Mouse (Mus musculus) embryo, embryonic 11 days (tissue): ENCODE results near the gene Cfap20.

Experiments used
- DNase-seq: peaks from one replicate; pipeline ENCODE4 v3.0.0-alpha.2; 2015

Cfap20 gene

DNA sequence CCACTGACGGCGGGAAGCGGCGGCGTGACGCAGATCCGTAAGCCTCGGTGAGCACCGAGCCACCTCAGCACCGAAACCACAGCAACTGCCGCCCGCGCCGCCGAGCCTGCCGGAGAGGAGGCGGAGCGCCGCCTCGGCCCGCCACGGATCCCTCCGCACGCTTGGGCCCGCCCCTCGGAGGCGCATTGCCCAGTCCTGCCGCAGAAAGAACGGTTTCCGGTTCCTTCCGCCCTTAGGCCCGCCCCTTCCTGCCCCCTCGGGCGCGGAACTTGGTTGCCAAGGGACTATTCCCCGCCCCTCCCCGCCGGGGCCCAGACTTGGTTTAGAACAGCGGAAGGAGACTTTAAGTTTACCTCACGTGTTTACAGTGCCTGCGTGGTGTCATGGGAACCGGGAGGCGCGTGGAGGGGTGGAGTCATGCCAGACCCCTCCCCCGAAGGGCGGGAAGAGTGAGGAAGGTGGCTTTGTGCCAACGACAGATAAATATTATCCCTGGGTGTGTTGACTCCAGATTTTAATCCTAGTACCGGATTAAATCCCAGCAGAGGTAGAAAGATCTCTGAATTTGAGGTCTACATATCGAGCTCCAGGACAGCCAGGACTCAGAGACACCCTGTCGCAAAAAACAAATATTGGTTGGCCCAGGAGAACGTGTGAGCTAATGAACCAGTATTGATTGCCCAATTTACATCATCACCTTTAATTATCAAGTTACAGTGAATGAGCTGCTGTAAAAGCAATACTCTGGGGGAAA lies at the start of gene Cfap20:
TSS of gene Cfap20 (minus strand) at position 184 of the 754 bp plus-strand sequence.
- peak; percentile 100 for DNase-seq

DNA sequence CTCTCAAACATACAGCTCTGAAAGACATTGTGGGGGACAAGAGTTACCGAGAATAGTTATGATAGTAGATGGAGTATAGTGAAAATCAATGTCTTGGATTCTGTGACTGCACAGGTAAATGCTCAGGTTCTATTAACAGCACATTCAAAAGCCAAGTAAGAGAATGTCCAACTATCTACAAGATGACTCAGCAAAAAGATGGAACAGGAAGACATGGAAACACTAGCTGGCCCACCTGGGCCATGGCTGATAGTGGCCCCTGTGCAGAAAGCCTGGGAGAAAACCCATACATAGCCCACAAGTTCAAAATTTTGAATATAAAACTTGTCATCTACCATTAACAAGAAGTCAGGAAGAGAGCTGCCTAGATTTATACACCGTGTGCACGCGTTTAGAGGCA lies 35.3 kb upstream of the Cfap20 start:
- DNase-seq, result no peak

DNA sequence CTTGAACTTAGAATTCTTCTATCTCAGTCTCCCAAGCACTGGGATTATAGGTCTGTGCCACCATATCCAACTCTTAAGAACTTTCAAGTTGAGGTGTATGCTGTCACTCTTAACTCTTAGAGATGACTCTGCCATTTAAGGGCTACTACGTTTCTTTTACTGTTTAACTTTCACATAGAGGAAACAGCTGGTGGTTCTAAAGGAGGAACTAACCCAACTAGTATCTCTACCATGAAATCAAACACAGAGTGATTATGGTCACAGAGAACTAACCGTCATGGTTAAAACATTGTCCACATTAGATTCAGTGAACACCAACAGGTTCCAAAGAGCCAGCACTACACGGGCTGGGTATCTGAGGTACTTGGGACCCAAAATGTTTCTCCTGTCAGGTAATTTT lies 34.3 kb upstream of the Cfap20 start:
- DNase-seq, result no peak

DNA sequence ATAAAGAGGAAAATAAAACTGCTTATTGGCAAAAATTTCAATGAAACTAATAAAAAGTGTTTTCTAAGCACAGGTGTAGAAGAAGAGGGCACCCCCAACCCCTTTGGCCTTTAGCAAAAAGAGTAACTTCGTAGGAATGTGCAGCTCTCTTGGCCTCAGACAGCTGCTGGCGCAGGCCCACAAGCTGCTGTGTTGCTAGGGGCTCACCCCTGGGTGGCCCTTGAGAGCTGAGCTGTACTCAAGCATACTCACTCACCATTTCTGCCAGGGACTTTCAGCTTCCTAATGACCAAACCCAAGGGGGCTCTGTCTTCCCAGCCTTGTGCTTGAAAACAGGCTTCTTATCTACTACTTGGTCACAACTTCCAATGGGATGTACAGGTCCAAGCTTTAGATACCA lies 31.9 kb upstream of the Cfap20 start:
- no peak for DNase-seq

DNA sequence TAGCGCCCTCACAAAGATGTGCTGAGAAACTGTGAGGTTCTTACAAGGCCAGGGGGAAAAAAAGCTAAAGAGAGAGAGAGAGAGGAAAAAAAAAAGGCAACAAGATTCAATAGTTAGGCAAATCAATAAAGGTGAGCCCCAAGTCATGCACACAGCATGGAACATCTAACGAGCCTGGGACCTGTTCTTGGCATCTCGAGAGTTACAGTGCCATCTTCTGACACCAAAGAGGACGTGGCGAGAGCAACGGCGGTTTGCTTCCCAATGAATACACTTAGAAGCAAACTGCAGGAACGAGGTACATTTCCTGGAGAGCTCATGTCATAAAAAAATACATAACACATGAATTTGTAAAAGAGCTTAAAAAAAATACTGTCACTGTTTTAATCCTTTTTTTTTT lies 17.8 kb upstream of the Cfap20 start:
- DNase-seq, result peak; percentile 14

DNA sequence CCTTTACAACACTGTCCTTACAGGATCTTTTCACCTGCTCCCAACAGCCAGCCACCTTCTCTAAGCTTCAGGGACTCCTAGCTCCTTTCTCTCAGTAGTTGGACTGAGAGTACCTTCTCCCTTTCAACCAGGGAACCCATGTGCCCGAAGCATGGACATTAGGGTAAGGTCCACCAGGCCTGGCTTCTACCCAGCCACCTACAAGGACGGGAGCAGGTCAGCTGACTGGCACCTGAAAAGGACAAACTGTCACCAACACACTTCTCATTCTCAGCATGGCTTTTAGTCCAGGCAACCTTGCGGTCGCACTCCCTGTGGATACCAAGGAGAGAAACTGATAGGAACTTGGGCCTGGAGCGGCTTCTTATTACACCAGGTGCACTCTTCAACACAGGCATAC lies 15.6 kb upstream of the Cfap20 start:
- no peak for DNase-seq

DNA sequence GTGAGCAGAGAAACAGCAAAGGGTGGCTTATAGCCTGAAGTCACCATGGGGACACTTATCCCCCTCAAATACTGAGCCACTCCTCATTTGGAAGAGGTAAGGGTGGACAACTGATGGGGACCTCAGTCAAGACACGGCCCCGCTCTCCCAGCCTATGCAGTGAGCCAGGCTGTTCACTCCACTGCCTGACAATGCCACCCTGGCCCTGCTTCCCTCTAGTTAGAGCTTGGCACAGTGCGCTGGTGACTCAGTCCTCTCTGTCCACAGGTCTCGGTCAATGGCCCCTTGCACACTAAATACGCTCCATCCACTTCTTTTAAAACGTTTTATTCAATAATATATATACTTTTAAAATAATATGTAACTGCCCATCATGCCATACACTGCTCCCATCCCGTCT lies 13.0 kb upstream of the Cfap20 start:
- DNase-seq, result no peak

DNA sequence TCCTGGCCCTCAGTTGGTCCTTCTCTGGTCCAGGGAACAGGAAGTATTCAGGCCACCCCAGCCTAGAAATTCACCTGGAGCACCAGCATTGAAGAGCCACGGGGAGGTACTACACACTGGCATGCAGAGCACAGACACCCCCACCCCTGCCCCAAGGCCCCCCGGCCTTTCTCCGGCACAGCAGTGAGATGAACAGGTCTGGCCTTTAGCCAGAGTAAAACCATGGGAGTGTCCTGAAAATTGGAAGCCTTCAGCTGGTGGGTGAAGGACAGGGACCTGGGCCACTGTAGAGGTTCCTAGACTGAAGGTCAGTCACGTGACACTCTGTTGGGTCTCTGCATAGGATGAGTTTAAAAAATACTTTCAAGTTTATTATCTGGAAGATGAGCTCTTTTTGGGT lies 10.4 kb upstream of the Cfap20 start:
- DNase-seq, result no peak

DNA sequence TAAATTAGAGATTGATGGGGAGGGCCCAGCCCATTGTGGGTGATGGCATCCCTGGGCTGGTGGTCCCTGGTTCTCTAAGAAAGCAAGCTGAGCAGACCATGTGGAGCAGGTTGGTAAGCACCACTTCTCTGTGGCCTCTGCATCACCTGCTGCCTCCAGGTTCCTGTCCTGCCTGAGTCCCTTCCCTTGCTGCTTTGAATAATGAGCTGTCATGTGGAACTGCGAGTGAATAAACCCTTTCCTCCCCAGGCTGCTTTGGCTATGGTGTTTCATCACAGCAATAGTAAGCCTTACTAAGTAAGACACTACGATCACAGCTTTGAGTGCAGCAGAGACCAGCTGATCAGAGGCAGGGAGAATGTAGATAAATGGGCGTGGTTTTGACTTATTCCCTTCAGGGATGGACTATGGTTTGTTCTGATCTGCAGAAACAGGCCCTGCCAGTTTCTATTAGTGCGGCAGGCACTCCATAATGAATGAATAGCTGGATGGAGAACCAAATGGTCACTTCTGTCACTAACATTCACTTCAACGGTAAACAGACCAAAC lies 6.9 kb upstream of the Cfap20 start:
- DNase-seq, result no peak

DNA sequence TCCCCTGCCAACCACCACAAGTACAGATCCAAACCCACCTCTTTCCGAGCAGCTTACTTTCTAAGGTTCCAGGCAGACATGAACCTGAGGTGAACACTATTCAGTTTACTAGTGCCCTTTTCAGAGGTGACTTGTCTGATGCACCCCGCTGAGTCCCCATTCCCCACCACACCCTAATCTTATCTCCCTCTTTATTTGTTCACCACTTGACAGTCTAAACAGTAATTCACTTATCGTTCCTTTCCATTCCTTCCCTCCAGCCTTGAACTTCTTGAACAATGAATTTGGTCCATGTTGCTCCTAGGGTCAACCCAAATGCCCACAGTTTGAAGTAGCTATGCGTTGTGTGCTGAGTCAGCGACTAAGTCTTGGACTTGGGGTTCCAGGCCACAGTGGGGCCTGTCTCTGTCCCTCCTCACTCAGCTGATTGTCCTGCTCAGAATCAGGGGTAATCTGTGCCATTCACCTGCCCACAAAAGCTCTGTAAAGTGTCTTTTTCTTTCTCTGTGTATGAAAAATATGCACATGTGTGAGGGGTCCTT lies 5.6 kb upstream of the Cfap20 start:
- DNase-seq, result no peak

DNA sequence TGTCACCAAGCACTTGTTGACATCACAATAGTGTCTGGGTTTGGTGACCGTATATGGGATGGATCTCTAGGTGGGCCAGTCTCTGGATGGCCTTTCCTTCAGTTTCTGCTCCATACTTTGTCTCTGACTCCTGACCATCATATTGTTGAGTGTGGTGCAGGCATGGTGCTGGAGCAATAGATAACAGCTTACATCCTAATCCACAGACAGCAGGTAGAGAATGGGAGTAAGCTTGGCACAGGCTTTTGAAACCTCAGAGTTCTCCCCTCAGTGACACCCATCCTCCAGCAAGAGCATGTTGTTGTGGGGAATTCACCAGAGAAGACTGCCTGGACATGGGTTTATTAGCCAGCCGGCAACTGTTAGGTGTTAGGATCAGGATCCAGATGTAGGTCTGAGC lies 4.8 kb upstream of the Cfap20 start:
- no peak for DNase-seq

DNA sequence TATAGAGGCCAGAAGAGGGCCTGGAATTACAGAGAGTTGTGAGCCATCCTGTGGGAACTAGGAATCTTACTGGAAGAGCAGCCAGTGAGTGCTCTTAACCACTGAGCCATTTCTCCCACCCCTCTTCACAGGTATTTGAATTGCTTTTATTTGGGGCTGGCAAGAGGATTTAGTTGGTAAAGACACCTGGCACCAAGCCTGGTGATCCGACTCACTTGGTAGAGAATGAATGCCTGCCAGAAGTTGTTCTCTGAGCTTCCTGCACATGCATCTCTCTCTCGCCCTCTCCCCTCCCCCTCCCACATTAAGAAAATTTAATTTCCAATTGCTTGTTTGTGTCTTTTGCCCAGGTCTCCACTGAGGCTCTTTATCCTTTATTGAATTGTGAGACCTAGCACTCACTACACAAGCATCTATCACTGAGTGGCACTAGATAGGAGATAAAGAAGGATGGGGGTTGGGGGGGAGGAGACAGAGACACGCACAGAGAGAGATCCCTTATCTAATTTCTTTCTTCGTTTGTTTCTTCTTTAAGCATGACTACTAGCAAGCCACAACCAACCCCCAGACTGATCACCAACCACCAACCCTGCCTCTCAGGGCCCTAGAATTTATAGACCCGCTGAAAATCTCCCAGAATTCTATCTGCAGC lies 2.8 kb upstream of the Cfap20 start:
- no peak for DNase-seq

DNA sequence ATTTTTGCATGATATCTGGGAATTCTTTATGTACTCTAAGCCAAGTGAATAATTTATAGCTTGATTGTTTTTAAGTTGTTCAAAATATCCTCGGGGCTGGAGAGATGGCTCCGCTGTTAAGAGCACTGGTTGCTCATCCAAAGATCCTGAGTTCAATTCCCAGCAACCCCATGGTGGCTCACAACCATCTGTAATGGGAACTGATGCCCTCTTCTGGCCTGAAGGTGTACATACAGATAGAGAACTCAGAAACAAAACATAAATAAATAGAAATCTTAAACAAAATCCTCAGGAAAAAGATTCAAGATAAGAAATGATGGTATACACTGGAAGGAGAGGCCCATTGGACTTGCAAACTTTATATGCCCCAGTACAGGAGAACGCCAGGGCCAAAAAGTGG lies 1.3 kb upstream of the Cfap20 start:
- no peak for DNase-seq

DNA sequence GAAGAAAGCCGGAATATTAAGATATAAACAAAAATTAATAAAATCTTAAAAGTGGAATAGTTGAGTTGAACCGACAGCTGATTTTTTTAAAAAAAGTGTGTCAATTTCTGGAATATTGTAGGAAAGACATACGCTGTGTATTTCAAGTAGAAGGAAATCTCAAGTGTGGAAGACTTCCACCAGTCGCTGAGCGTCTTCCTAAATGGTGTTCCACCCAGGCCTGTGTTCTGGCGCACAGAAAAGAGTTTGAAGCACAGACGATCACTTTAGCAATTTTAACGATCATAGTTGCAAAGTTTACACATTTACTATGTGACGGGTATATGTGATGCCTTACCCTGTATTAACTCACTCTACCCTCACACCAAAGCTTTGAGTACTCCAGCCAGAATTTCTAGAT lies 802 bp upstream of the Cfap20 start:
- no peak for DNase-seq

DNA sequence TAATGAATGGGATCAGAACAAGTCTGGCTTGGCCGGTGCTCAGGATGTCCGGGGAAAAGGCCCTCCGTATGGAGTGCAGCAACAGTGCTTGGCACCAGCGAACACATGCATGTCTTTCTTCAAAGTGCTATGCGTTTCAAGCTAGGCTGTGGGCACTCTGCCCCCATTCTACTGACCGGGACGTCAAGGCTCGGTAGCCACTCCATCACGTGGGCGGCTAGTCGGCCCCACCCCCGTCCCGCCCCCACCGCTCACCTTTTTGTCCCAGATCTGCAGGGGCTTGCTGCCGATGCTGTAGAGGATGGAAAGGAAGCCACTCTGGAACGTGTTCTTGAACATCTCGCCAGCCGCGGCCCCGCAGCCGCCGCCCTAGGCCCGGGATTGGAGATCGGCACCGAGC lies 436 bp downstream of the Cfap20 start:
- DNase-seq, result peak; percentile 67

DNA sequence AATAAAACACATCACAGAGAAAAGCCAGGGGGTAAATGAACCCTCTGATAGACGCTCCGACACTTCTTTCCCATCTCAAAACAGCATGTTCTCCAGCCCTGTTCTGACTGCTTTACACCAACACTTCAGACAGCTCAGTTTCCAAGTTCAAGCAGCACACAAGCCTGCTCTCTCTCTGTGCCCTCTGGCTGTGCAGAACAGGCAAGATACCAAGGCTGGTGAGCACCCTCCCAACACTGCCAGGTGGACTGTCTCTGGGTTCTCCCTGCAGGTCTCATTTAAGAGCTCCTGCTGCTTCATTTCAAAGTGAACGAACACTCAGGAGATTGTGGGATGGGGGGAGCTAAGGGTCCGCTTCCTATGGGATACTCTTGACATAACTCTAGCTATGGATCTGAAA lies 1.5 kb downstream of the Cfap20 start:
- DNase-seq, result no peak

DNA sequence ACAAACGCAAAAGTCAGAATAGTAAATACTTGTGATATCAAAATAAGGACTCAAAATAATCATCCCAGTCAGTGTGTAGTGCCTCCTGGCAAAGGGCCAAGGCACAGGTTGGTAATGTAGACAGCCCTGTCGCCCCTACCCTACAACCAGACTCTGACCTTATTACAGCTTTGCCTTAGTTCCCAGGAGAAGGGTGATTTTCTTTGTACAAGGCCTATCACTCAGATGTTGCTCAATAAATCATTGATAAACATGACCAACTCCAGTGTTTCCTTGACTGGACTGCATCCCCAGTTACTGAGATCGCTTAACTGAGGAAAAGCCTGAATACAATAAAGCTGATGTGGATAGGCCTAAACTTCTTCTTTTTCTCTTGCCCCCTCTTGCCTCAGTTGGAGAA lies 2.2 kb downstream of the Cfap20 start:
- no peak for DNase-seq

DNA sequence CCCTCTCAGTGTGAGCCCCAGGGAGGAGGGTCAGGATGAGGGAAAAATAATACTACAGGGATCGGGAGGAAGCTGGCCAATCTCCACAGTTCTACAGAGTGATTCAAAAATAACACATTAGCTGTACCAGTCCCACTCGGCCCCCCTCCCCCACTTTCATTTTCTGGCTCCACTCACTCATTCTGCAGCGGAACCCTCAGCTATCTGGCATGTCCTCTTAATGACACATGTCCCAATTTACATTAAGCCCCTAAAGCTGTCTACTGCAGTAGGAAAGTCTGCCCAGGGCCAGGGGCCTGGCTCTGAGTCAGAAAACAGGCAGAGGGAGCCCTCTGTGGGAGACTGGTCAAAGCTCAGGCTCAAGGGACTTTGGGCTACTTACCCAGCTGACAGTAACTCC lies 4.7 kb downstream of the Cfap20 start:
- peak; percentile 67 for DNase-seq

DNA sequence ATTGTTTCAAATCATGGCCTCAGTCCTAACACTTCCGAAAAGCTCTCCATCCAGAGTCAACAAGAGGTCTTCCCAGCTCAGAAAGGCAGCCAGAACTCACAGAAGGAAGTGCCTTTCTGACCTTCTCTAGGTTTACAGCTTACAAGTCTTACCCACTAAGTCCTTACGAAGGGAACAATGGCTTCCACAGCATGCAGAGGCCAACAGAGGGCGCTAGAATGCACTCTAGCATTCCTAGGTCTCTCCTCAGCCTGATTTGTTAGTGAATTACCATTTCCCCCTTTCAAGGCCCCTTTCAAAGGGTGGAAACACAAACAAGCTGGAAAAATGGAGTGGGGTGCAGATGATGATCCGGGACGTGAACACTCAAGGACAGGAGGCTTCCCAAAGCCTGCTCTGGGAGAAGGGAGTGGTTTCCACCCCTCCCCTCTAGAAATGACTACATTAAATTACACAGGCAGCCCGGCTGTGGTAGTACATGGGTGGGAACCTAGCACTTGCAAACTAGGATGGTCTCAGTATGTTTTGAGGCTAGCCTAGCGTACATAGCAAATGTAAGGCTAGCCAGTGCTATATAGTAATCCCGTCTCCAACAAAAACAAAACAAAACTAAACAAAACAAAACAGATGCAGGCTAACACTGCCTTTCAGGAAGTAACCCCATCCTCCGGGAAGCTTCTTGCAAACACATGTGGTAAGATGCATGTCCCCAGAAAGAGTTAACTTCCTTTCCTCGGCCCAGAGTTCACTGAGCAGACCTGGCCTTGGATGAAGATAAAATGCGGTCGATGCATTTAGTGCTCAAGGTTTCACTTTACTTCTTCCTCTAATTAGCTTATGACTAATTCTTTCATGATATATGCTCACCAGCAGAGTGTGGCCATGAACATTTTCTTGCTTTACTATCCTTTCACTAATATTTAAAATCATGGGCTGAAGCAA lies 6.8 kb downstream of the Cfap20 start:
- DNase-seq, result peak; percentile 87

DNA sequence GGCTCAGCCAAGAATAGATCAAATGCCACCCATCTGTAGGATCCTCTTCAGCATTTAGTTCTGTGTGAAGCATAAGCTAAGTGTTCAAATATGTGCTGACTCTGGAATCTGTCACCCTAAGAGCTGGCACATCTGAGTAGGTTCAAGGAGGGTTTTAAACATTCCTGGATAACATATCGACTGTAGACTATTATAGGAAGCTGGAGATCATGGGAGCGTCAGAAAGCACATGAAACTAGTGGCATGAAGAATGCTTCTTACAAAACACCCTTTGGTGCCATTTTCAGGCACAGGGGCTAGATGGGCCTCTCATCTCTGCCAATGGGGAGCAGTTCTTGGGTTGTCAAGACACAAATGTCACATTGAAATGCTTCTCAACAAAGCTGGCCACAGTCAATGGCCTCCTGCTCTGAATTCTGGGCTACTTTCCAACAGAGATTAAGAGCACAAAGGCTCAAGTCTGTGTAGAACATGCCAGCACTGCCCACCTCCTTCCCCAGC lies 7.8 kb downstream of the Cfap20 start:
- DNase-seq, result no peak

DNA sequence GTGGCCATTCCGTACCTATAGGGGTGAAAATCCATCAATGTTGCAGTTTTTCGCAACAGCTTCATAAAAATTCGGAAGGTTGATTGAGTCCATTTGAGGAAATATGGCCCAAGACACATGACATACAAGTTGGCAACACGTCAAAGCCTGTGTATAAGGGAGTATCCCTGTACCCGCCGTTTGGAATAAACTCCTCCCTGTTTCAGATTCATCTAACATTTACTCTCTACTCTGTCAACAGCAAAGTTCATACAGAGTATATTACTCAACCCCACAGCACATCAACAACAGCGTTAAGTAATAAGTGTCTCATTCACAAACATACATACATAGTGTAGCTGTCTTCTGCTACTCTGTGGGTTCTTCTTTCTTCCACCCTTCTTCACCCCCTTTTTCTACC lies 10.0 kb downstream of the Cfap20 start:
- no peak for DNase-seq

DNA sequence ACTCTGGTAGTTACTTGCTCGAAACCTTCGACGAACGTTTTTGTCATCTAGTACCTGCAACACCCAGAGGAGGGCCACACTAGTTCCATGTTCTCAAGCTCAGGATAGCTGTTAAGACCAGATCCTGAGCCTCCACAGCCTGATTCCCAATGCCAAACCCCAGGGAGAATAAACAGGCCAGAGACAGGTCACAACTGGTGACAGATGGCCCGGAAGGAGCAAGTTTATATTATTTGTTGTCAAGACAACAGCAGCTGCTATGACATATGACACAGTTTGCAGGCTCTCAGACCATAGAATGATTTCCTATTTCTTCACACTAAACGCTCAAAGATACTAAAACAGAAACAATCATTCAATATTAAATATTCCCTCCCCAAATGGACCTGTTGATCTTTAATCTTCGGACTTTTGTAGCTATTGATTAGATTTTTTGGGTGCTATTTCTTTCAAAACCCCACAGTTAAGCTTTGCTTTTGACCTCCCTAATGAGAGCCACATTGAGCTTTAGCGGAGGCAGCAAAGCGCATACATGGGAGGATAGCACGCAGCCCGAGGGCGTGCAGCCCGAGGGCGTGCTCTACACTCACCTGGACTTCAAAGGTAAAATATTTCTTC lies 12.4 kb downstream of the Cfap20 start:
- no peak for DNase-seq
